ENCODE assay signal across 12 mouse cellular contexts in genomic region chr13:102636032-102636431, GRCm38 (mm10).
"Had no signal": no experiment of that assay in that cellular context is flagged by ENCODE, and none has a peak within 500 bp of the region (broad histone marks: within the 10 kb centered on the region; RNA-seq: fewer than 3 reads in every experiment).

No protein-coding gene starts in this region.

- H3K4me1 ChIP-seq: liver, embryonic 12.5 days had no signal

- ATAC-seq: inflammation-experienced regulatory T-cells, adult 6 months; intestine, postnatal 0 days; liver, embryonic 12.5 days had no signal

- H3K27me3 ChIP-seq: liver, embryonic 12.5 days had no signal

- H3K9ac ChIP-seq: liver, embryonic 12.5 days had no signal

- H3K9me3 ChIP-seq: liver, embryonic 12.5 days had no signal

- DNase-seq: kidney, adult 8-10 months; kidney, postnatal 4 days; lung, postnatal 36 days; right cerebral cortex, postnatal 4 days; spleen, adult 18-20 months; thymus, adult 18-20 months; thymus, postnatal 14 days had no signal

- H3K4me2 ChIP-seq: liver, embryonic 12.5 days had no signal

- H3K4me3 ChIP-seq: layer of hippocampus, adult 2 months; liver, embryonic 12.5 days had no signal

- H3K27ac ChIP-seq: kidney, postnatal 0 days; layer of hippocampus, adult 2 months; liver, embryonic 12.5 days had no signal

- H3K36me3 ChIP-seq: liver, embryonic 12.5 days had no signal
